Mouse (Mus musculus) gonadal fat pad, adult 2 months (tissue): ENCODE results near the gene Lyrm7. TPM values are rescaled to one million over a fixed set of nuclear protein-coding genes. Genes with fewer than 3 reads are reported as not detected.
A peak's percentile ranks its signal among the peaks of the same experiment; 100 is the strongest.

ENCODE experiments used
- DNase-seq: peaks from one replicate; pipeline ENCODE4 v3.0.0-alpha.2; 2012; ENCODE audit warnings: low read depth
- polyA plus RNA-seq: library from polyadenylated mRNA; depleted of rRNA; stranded (reverse); fragments of >200 nt; gene quantifications from 2 replicates; pipeline ENCODE4 v1.2.3, GENCODE M21; 2012; rRNA removed

The Lyrm7 gene
- polyA plus RNA-seq, 1 experiment, result 2.1 TPM

GRCm38 (mm10) chr11:54801791-54802558 is 58.7 kb downstream of the Lyrm7 start:
- no peak for DNase-seq

GRCm38 (mm10) chr11:54796551-54796950 is 64.2 kb downstream of the Lyrm7 start:
- DNase-seq, result no peak

GRCm38 (mm10) chr11:54794678-54795077 is 66.0 kb downstream of the Lyrm7 start:
- DNase-seq, result no peak

- no peak for DNase-seq
Observed at GRCm38 (mm10) chr11:54793173-54793572, 67.5 kb downstream of the Lyrm7 start.

GRCm38 (mm10) chr11:54791458-54791857 is 69.3 kb downstream of the Lyrm7 start:
- no peak for DNase-seq

- DNase-seq, result peak; percentile 33
Observed at GRCm38 (mm10) chr11:54787488-54788474, 72.9 kb downstream of the Lyrm7 start, which contains the start of gene Cdc42se2. TSS of gene Cdc42se2 (minus strand) at chr11:54787675.

- no peak for DNase-seq
Observed at GRCm38 (mm10) chr11:54786858-54787487, 73.7 kb downstream of the Lyrm7 start.

- DNase-seq, result no peak
Observed at GRCm38 (mm10) chr11:54785566-54785965, 75.2 kb downstream of the Lyrm7 start.

GRCm38 (mm10) chr11:54784436-54784835 is 76.3 kb downstream of the Lyrm7 start:
- DNase-seq, result no peak

- no peak for DNase-seq
Observed at GRCm38 (mm10) chr11:54782253-54782652, 78.5 kb downstream of the Lyrm7 start.

GRCm38 (mm10) chr11:54779946-54780345 is 80.8 kb downstream of the Lyrm7 start:
- DNase-seq, result no peak

GRCm38 (mm10) chr11:54778131-54778844 is 82.4 kb downstream of the Lyrm7 start:
- no peak for DNase-seq

- DNase-seq, result no peak
Observed at GRCm38 (mm10) chr11:54777387-54778130, 83.2 kb downstream of the Lyrm7 start.

Other genes with a start within 250 kb of the Lyrm7 start
- 77.5 and 84.2 TPM in 2 replicates for gene Cdc42se2, start 73.2 kb downstream of the Lyrm7 start, polyA plus RNA-seq
- gene Hint1, start 5.5 kb upstream of the Lyrm7 start, polyA plus RNA-seq, result 478 and 559 TPM in 2 replicates
- gene Gpx3, start 41.5 kb upstream of the Lyrm7 start, polyA plus RNA-seq, result 1,195 and 1,949 TPM in 2 replicates
- gene Tnip1, start 102.0 kb upstream of the Lyrm7 start, polyA plus RNA-seq, result 37.6 and 41.5 TPM in 2 replicates
- gene Anxa6, start 172.5 kb upstream of the Lyrm7 start, polyA plus RNA-seq, result 182 and 288 TPM in 2 replicates
- 7.0 and 7.9 TPM in 2 replicates for gene Ccdc69, start 217.2 kb upstream of the Lyrm7 start, polyA plus RNA-seq
- 87.2 and 90.0 TPM in 2 replicates for gene Gm2a, start 237.2 kb upstream of the Lyrm7 start, polyA plus RNA-seq